Mouse (Mus musculus) splenic B cell, adult 2 months (primary cell): ENCODE measurements around the gene Rpl13a.

Source experiments
- DNase-seq: peaks from one replicate; pipeline ENCODE4 v3.0.0-alpha.2; 2011; ENCODE audit warnings: low read depth, low spot score
- H3K27me3 ChIP-seq: 2 replicates; pipeline ENCODE4 v1.6.1; 2012; ENCODE audit warnings: mild to moderate bottlenecking, low read length, moderate library complexity, mixed read lengths; ENCODE audit not compliant: control insufficient read depth, poor library complexity, insufficient read depth, severe bottlenecking
- H3K36me3 ChIP-seq: 2 replicates; pipeline ENCODE4 v1.6.1; 2012; ENCODE audit warnings: mild to moderate bottlenecking, low read length, moderate library complexity, mixed read lengths; ENCODE audit not compliant: control insufficient read depth, poor library complexity, insufficient read depth, severe bottlenecking

Rpl13a gene

GRCm38 (mm10) chr7:45150321-45150720, 21.8 kb upstream of the Rpl13a start:
- DNase-seq = no peak
- H3K27me3 ChIP-seq = no peaks in the 10 kb centered on the region
- peaks cover 1% of the 10 kb centered on the region for H3K36me3 ChIP-seq

DNA sequence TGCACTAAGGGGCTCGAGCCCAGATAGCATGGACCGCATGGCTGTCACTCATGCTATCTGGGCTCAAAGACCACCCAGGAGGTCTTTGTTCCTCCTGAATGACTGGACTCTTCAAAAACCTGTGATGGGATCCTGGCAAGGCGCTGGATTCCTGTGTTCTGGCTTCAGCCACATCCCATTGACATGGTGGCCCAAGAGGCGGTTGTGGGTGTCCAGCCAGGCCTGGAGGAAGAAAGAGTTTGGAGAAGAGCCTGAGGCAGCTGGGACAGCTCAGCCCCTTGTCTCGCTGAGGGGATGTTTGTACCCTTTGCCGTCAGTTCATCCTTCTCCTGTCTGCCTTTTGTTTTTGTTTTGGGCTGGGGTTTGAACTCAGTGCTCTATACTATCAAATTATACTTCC, 21.0 kb upstream of the Rpl13a start:
- DNase-seq = no peak
- Histone ChIP-seq H3K27me3 (no peaks in the 10 kb centered on the region), H3K36me3 (peaks cover 1% of the 10 kb centered on the region)

- Histone ChIP-seq H3K27me3 (no peaks in the 10 kb centered on the region), H3K36me3 (peaks cover 1% of the 10 kb centered on the region)
- no peak for DNase-seq
Observed at GRCm38 (mm10) chr7:45148534-45149098, 20.1 kb upstream of the Rpl13a start.

DNA sequence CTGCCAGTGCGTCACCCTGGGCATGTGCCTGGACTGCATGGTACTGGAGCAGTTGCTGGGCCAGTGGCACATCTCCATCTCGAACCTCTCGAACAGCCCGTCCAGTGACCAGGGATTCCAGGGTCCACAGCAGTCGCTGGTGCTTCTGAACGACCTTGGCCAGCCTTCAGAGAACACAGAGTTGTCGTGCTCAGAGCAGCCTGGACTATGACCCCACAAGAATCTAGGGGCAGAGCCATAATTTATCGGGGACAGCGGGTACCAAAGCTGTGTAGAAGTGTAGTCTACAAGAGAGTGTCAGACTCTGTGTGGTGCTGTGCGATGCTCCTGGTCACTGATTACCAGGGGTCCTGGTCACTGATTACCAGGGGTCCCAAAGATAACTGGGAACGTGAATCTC, 19.3 kb upstream of the Rpl13a start:
- H3K36me3 ChIP-seq = peaks cover 1% of the 10 kb centered on the region
- no peak for DNase-seq

GRCm38 (mm10) chr7:45147267-45147666, 18.7 kb upstream of the Rpl13a start:
- H3K36me3 ChIP-seq = peaks cover 1% of the 10 kb centered on the region
- DNase-seq = no peak
- no peaks in the 10 kb centered on the region for H3K27me3 ChIP-seq

More for the DNA sequence above, 19.3 kb upstream of the Rpl13a start:
- H3K27me3 ChIP-seq = no peaks in the 10 kb centered on the region

GRCm38 (mm10) chr7:45145460-45145859, 16.9 kb upstream of the Rpl13a start:
- DNase-seq = no peak
- H3K36me3 ChIP-seq = peaks cover 3% of the 10 kb centered on the region
- H3K27me3 ChIP-seq = no peaks in the 10 kb centered on the region

- peaks cover 3% of the 10 kb centered on the region for H3K36me3 ChIP-seq
- no peaks in the 10 kb centered on the region for H3K27me3 ChIP-seq
- no peak for DNase-seq
Observed at GRCm38 (mm10) chr7:45144368-45145174, 16.0 kb upstream of the Rpl13a start.

DNA sequence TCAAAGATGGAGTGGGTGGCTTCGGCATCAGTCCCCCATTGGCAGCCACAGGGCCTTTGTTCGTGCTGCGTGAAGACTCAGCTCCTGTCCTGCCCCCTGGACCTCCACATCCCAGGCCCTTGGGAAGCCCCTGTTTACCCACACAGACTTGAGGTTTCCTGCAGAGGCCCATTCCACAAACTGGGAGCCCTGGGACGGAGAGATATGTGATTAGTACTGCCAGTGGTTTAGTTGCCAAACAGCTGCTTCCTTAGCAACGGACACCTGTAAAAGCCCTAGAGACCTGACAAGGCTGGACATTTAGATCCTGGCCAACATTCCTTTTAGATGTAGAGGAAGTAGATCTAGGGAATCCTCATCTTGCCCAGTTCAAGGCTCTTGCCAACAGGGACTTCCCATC, 13.4 kb upstream of the Rpl13a start:
- DNase-seq = no peak
- Histone ChIP-seq H3K27me3 (no peaks in the 10 kb centered on the region), H3K36me3 (peaks cover 1% of the 10 kb centered on the region)

- Histone ChIP-seq H3K36me3 (peaks cover 1% of the 10 kb centered on the region), H3K27me3 (no peaks in the 10 kb centered on the region)
- no peak for DNase-seq
Observed at GRCm38 (mm10) chr7:45141319-45141718, 12.8 kb upstream of the Rpl13a start.

DNA sequence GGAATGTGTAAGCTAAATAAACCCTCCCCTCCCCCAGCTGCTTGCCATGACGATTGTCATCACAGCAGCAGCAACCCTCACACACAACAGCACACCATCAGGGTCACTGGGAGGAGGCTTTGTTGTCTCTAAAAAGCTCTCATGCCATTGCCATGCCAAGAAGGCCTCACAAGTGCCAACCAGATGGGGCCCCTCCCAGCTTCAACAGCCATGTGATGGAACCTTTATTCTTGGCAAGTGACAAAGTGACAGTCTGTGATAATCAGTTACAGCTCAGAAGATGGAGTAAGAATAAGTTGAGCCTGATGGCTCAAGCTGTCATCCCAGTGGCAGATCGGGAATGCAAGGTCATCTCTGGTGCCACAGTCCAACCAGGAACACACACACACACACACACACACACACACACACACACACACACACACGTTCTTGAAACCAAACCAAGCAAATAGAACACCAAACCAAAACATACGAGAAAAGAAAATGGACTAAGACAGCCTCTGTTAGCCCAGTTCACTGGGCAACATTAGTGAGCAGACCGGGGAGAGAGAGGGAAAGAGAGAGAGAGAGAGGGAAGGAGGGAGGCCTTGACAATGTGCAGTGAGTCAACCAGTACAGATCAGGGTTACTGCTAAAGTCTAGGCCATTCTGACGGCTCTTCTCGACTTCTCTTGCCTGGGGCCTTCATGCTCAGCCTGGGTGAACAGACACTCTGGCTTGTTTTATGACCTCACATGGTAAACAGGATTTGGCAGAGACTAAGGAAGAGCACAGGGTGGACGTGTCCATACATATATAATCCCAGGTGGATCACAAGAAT, 11.6 kb upstream of the Rpl13a start:
- Histone ChIP-seq H3K27me3 (no peaks in the 10 kb centered on the region), H3K36me3 (peaks cover 1% of the 10 kb centered on the region)
- no peak for DNase-seq

- DNase-seq = no peak
- Histone ChIP-seq H3K27me3 (no peaks in the 10 kb centered on the region), H3K36me3 (peaks cover 5% of the 10 kb centered on the region; the same call in 1 of the 2 replicates)
Observed at GRCm38 (mm10) chr7:45138403-45138802, 9.8 kb upstream of the Rpl13a start.

DNA sequence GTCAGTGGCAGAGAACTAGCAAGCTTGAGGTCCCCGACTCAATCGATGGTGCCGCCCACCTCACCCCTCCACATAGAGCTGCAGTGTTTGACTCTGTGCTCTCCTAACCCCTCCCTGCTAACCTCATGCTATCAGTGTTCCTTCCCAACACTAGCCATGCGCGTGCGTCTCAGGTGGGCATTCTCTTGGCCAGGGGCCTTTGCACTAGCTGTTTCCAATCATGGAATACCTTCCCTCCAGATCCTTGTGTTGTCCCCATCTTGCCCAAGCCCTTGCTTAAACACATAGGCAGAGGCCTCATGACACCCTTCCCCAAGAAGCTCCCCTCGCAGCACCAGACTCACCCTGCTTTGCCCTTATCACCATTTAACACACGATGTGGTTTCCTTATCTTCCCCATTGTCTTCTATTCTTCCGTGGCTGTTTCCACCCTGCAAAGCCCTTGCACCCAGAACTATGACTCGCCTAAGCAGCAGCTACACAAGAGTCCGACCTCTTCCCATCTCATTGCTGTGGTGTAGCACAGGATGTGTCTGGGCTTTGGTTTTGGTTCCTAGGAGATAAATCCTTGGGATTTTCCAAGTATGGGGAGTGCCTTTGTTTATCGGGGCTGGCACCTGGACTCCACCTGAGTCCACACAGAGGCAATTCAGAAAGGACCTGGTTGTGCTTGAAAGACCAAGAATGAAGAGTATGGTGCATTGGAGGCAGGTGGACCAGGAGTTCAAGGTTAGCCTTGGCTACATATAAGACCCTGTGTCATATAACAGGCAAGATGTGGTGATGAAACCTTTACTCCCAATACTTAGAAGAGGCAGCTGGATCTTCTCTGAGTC, 8.8 kb upstream of the Rpl13a start:
- peaks cover 8% of the 10 kb centered on the region; the same call in 1 of the 2 replicates for H3K36me3 ChIP-seq
- no peaks in the 10 kb centered on the region for H3K27me3 ChIP-seq
- no peak for DNase-seq

DNA sequence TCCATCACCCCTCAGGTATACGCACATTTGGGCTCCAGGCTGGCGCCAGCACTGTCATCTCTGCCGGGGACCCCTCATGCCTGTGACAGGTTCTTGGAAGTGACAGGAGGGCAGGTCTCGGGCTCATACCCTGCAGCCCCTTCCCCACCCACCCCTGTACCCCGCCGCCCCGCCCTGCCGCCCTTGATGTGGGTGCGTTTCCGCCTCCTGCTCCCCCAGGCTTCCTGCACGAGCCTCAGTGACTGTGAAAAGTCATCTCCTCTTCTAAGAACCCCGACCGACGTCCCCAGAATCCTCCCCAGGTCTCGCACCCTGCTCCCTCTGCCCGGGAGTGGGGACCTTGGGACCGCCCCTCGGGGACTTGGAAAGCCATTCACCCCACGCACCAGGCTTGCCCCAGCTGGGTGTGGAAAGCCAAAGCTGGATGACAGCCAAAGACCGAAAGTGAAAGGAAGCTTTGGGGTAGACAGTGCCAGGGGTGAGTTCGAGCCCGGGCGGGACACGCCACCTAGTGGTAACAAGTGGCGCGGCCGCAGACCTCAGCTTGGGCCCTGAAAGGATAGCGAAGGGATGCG, 7.5 kb upstream of the Rpl13a start, which contains the start of the genes Gm45713 and Flt3l:
Gm45713 (minus strand) TSS at position 239 of the 575 bp plus-strand sequence.
Flt3l (minus strand) TSS at position 440 of the 575 bp plus-strand sequence.
- H3K27me3 ChIP-seq = no peaks in the 10 kb centered on the region
- DNase-seq = peak; percentile 93
- peaks cover 7% of the 10 kb centered on the region; the same call in 1 of the 2 replicates for H3K36me3 ChIP-seq

GRCm38 (mm10) chr7:45135370-45135769, 6.8 kb upstream of the Rpl13a start:
- DNase-seq = no peak
- Histone ChIP-seq H3K27me3 (no peaks in the 10 kb centered on the region), H3K36me3 (peaks cover 7% of the 10 kb centered on the region; the same call in 1 of the 2 replicates)
